Mouse (Mus musculus) CH12.LX (cell line): ENCODE data around the gene Cldn9. TPM values are rescaled to one million over a fixed set of nuclear protein-coding genes. Genes with fewer than 3 reads are reported as not detected.

ENCODE experiments used
- DNase-seq: peaks from one replicate; pipeline ENCODE4 v3.0.0-alpha.2; 2013; ENCODE audit errors: extremely low read depth
- H3K27ac ChIP-seq: 2 replicates; pipeline ENCODE4 v1.5.1; 2012; ENCODE audit warnings: low read depth, mild to moderate bottlenecking, control low read depth, moderate library complexity; ENCODE audit not compliant: insufficient read depth
- H3K27me3 ChIP-seq: replicated peaks from 2 replicates; pipeline ENCODE3; 2012; ENCODE audit warnings: inconsistent platforms
- H3K36me3 ChIP-seq, 2 experiments: replicated peaks in 1 of 2; 2 replicates each; pipeline versions ENCODE3 to v1.6.1; 2012; ENCODE audit warnings: inconsistent platforms in 1 of 2, low read length in 1 of 2, mild to moderate bottlenecking in 1 of 2, mixed read lengths in 1 of 2, moderate library complexity in 1 of 2; ENCODE audit not compliant: control insufficient read depth in 1 of 2, insufficient read depth in 1 of 2
- H3K4me1 ChIP-seq, 2 experiments: 2 replicates each; pipeline ENCODE4 v1.6.1; 2012; ENCODE audit warnings: inconsistent platforms in 1 of 2, moderate library complexity in 1 of 2; ENCODE audit not compliant: insufficient read depth in 2 of 2, control insufficient read depth in 1 of 2
- H3K4me2 ChIP-seq: 2 replicates; pipeline ENCODE4 v1.6.1; 2012; ENCODE audit warnings: low read depth, mild to moderate bottlenecking, control low read depth; ENCODE audit not compliant: poor library complexity, insufficient read depth, severe bottlenecking
- H3K4me3 ChIP-seq, 3 experiments: fragments of 150-350 bp in 1 of 3; sonication (generic) in 1 of 3; replicated peaks in 1 of 3; 2 replicates each; pipeline versions ENCODE3 to v1.5.1; 2011 to 2012; ENCODE audit warnings: low read depth in 2 of 3, low read length in 2 of 3, mild to moderate bottlenecking in 2 of 3, moderate library complexity in 2 of 3, control low read depth in 1 of 3, improper control_type of control experiment in 1 of 3, inconsistent platforms in 1 of 3, mixed read lengths in 1 of 3; ENCODE audit not compliant: poor library complexity in 1 of 3
- H3K79me2 ChIP-seq: replicated peaks from 2 replicates; pipeline ENCODE4 v1.6.1; 2012; ENCODE audit warnings: mild to moderate bottlenecking, moderate library complexity; ENCODE audit not compliant: control insufficient read depth, poor library complexity, insufficient read depth, severe bottlenecking; ENCODE audit errors: extremely low read depth
- H3K9ac ChIP-seq: 2 replicates; pipeline ENCODE4 v1.6.1; 2012; ENCODE audit warnings: low read depth, mild to moderate bottlenecking, control low read depth, moderate library complexity; ENCODE audit not compliant: insufficient read depth
- H3K9me3 ChIP-seq: replicated peaks from 2 replicates; pipeline ENCODE3; 2012; ENCODE audit warnings: low read length, inconsistent platforms, mixed read lengths
- CHD1 ChIP-seq: IDR thresholded peaks from 2 replicates; pipeline ENCODE4 v1.6.1; 2012; ENCODE audit warnings: low read depth, low read length, improper control_type of control experiment, inconsistent platforms
- CHD2 ChIP-seq: IDR thresholded peaks from 2 replicates; pipeline ENCODE4 v1.6.1; 2011; ENCODE audit warnings: low read length, improper control_type of control experiment
- E2F4 ChIP-seq: IDR thresholded peaks from 2 replicates; pipeline ENCODE4 v1.6.1; 2011; ENCODE audit warnings: low read depth, low read length, improper control_type of control experiment; ENCODE audit not compliant: insufficient replicate concordance
- GABPA ChIP-seq: IDR thresholded peaks from 2 replicates; pipeline ENCODE4 v1.6.1; 2012; ENCODE audit warnings: low read depth, low read length, improper control_type of control experiment, inconsistent platforms; ENCODE audit not compliant: insufficient replicate concordance
- HCFC1 ChIP-seq: IDR thresholded peaks from 2 replicates; pipeline ENCODE4 v1.6.1; 2012; ENCODE audit warnings: low read depth, mild to moderate bottlenecking, inconsistent platforms, low read length, improper control_type of control experiment
- IRF4 ChIP-seq: IDR thresholded peaks from 2 replicates; pipeline ENCODE4 v1.6.1; 2014; ENCODE audit warnings: low read depth, mild to moderate bottlenecking, inconsistent platforms, low read length, improper control_type of control experiment
- JUN ChIP-seq: IDR thresholded peaks from 2 replicates; pipeline ENCODE4 v1.6.1; 2011; ENCODE audit warnings: low read depth, mild to moderate bottlenecking, low read length, improper control_type of control experiment, moderate library complexity; ENCODE audit not compliant: insufficient read depth
- MAFK ChIP-seq: IDR thresholded peaks from 2 replicates; pipeline ENCODE4 v1.6.1; 2011; ENCODE audit warnings: low read length, improper control_type of control experiment; ENCODE audit not compliant: insufficient replicate concordance
- MYC ChIP-seq: IDR thresholded peaks from 2 replicates; pipeline ENCODE4 v1.6.1; 2011; ENCODE audit warnings: low read depth, mild to moderate bottlenecking, improper control_type of control experiment, low read length
- NELFE ChIP-seq: IDR thresholded peaks from 2 replicates; pipeline ENCODE4 v1.6.1; 2011; ENCODE audit warnings: low read depth, low read length, improper control_type of control experiment
- NRF1 ChIP-seq: IDR thresholded peaks from 2 replicates; pipeline ENCODE4 v1.6.1; 2014; ENCODE audit warnings: low read depth, mild to moderate bottlenecking, inconsistent platforms, low read length, improper control_type of control experiment, moderate library complexity
- POLR2A ChIP-seq: IDR thresholded peaks from 2 replicates; pipeline ENCODE4 v1.6.1; 2011; ENCODE audit warnings: low read depth, mild to moderate bottlenecking, improper control_type of control experiment, low read length
- ZC3H11A ChIP-seq: IDR thresholded peaks from 2 replicates; pipeline ENCODE4 v1.6.1; 2012; ENCODE audit warnings: low read depth, mild to moderate bottlenecking, inconsistent platforms, low read length, improper control_type of control experiment
- ZKSCAN1 ChIP-seq: IDR thresholded peaks from 2 replicates; pipeline ENCODE4 v1.6.1; 2012; ENCODE audit warnings: low read depth, inconsistent platforms, low read length, improper control_type of control experiment, borderline replicate concordance
- dilution Hi-C: fragments of 300-500 bp; cut with MboI; formaldehyde crosslinking; loops from 2 replicates; pipeline ENCODE4 v1.14.3; 2020; ENCODE audit warnings: low sequenced_read_pairs; ENCODE audit not compliant: extremely low pct_unique_long_range_greater_than_20kb, extremely low pct_ligation_motif_present
- in situ Hi-C: fragments of 300-500 bp; cut with MboI; formaldehyde crosslinking; loops from 3 replicates; pipeline ENCODE4 v1.14.3; 2019; ENCODE audit warnings: low sequenced_read_pairs, low pct_ligation_motif_present, low pct_unique_long_range_greater_than_20kb, mixed read lengths
- polyA plus RNA-seq: library from polyadenylated mRNA; unstranded; fragments of >175 nt; gene quantifications from 2 replicates; pipeline ENCODE4 v1.2.1, GENCODE M21; 2012; ENCODE audit warnings: low read depth; ENCODE audit not compliant: insufficient read length
- total RNA-seq, 2 experiments: library from RNA; depleted of rRNA; stranded (reverse); fragments of 300-350 nt in 1 of 2; fragments of >200 nt in 1 of 2; gene quantifications; 2 replicates each; pipeline ENCODE4 v1.2.3; 2012 to 2014

The Cldn9 gene
- total RNA-seq (2012; rRNA removed) (0.08 TPM in 1 of 2 replicates, not detected in the other), total RNA-seq (2014; rRNA removed) (not detected in 2 replicates), polyA plus RNA-seq (not detected in 2 replicates)

DNA sequence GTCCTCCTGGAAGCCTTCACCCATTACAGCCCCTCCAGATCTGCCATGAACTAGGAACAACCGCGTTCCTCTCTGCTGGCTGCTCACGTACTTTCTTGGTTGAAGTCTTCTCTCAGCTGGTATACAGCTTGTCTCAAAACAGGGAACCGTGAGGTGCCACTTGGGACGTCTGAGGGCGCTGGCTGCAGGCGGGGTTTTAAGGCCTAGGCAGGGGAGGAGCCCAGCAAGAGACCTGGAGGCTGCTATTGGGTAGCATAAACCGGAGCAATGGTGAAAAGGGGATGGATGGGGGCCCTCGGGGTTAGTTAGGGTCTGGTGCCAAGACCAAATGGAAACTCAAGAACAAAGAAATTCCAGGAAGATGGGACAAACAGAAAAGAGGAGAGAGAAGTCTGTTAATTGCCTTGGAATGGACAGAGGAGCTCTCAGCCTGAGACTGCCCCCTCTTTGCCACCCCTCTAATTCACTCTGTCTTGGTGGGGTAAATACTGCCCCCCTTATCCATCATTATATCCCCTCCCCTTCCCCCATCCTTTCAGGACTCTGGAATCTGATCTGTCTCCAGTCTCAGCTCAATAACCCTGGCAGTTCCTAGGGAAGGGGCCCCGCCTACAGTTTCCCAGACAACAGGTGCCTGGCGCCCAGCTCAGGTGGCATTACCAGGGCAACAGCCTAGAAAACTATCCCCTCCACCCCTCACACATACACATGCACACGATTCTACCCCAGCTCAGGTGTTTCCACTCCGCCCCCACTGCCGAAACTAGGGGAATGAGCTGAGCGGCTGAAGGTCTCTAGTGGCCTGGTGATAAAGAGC is at the start of gene Cldn9:
Gene Cldn9 (minus strand): TSS at position 171 of the 817 bp plus-strand sequence.
- Histone ChIP-seq H3K4me1 (peaks cover 10 to 12% of the 10 kb centered on the region in 2 experiments; a peak in 3 of 4 replicates), H3K36me3 (no peaks in the 10 kb centered on the region), H3K9ac (no peak within 1 kb of the TSS), H3K4me2 (no peak within 1 kb of the TSS), H3K27me3 (peaks cover 67% of the 10 kb centered on the region), H3K27ac (no peak within 1 kb of the TSS), H3K9me3 (no peaks in the 10 kb centered on the region), H3K4me3 (no peak within 1 kb of the TSS), H3K79me2 (no peaks in the 10 kb centered on the region)
- in situ Hi-C loops, result no loop called here
- no peak for TF ChIP-seq NRF1
- no peak for TF ChIP-seq IRF4
- dilution Hi-C loops, result no loop called here
- DNase-seq, result no peak

DNA sequence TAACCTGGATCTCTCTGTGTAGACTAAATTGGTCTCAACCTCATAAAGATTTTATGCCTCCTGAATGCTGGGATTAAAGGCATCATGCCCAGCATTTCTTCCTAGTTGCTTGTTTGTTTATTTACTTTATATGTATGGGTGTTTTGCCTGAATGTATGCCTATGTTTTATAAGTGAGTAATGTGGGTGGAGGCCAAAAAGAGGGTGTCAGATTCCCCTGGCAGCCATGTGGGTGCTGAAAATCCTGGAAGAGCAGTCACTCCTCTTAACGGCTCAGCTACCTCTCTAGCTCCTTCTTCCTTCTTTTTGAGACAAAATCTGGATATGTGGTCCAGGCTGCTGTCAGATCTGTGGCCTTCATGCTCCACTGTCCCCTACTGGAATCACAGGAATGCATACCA is 46.6 kb upstream of the Cldn9 start:
- dilution Hi-C loops (no loop called here), in situ Hi-C loops (no loop called here)
- H3K9ac ChIP-seq, result no peak overlapping the region
- H3K36me3 ChIP-seq, result peaks cover 22 to 39% of the 10 kb centered on the region in 2 experiments
- no peak for TF ChIP-seq E2F4
- no peak for TF ChIP-seq MYC
- no peak for TF ChIP-seq ZC3H11A
- TF ChIP-seq CHD2, result no peak
- no peak for TF ChIP-seq CHD1
- TF ChIP-seq NELFE, result no peak
- no peak for TF ChIP-seq HCFC1
- TF ChIP-seq JUN, result no peak
- no peak for TF ChIP-seq ZKSCAN1
- TF ChIP-seq GABPA, result no peak
- TF ChIP-seq MAFK, result no peak
- TF ChIP-seq POLR2A, result no peak
- no peak for DNase-seq
- H3K27ac ChIP-seq, result no peak overlapping the region
- no peak overlapping the region for H3K4me2 ChIP-seq
- no peak overlapping the region for H3K4me3 ChIP-seq
- H3K4me1 ChIP-seq, result peaks cover 0 to 11% of the 10 kb centered on the region in 2 experiments; a peak in 3 of 4 replicates
- no peaks in the 10 kb centered on the region for H3K27me3 ChIP-seq
- H3K9me3 ChIP-seq, result no peaks in the 10 kb centered on the region
- no peaks in the 10 kb centered on the region; the same call in 1 of the 2 replicates for H3K79me2 ChIP-seq
